Mouse (Mus musculus): ENCODE results near the gene Nup85. TPM values are rescaled to one million over a fixed set of nuclear protein-coding genes. Genes with fewer than 3 reads are reported as not detected.

Gene Nup85
- polyA plus RNA-seq, 1 experiment: 163 TPM

DNA sequence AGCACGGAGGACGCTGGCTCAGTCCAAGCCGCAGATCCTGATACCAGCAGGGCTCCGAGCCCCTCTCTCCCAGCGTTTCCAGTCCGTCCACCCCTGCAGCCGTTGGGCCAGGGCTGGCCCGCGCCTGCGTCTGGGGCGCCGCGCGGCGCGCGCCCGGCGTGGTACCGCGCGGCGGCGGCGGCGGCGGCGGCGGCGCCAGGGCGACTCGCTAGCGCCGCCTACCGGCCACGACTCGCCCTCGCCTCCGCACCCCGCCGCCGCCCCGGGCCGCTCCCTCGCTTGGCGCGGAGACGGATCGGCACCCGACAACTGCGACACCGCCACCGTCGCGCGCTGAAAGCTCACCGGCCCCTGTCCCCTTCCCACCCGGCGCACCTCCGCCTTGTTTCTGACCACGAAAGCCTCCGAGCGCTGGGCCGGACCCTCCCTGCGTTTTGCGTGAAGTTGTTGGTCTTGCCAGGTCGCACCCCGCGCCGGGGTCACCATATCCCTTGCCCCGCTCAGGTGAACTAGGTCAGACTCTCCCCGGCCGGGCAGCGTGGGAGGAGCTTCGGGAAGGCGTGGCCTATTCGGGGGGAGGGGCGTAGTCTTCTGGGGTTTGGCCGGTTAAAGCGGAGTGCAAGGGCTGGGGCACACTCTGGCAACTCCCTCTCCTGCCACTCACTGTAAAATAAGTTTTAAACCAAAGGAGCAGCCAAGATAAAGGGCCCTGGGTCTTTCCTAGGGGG lies 48.3 kb downstream of the Nup85 start, which contains the start of gene Mif4gd:
Gene Mif4gd (minus strand): TSS at position 560 of the 728 bp plus-strand sequence.
- Histone ChIP-seq H3K27ac (ENCODE audit: control insufficient read depth, insufficient read depth, low read depth, low read length, poor library complexity) (peak within 1 kb of the TSS; percentile 92), H3K4me3 (replicated peaks; ENCODE audit: control insufficient read depth, low read depth, low read length) (peak within 1 kb of the TSS; percentile 81), H3K4me1 (ENCODE audit: control insufficient read depth, insufficient read depth, low read length) (peaks cover 1% of the 10 kb centered on the region; the same call in 1 of the 2 replicates)
- WGBS: under 1% methylated on average over 75 of the region's 80 CpGs
- TF ChIP-seq CTCF (IDR thresholded peaks at IDR 0.05; ENCODE audit: control insufficient read depth, insufficient read depth, low read length) (peak; percentile 37; the same call in 1 of the 2 replicates), POLR2A (IDR thresholded peaks at IDR 0.05; ENCODE audit: borderline replicate concordance, control insufficient read depth, low read depth, low read length) (peak; percentile 69; the same call in 1 of the 2 replicates)

DNA sequence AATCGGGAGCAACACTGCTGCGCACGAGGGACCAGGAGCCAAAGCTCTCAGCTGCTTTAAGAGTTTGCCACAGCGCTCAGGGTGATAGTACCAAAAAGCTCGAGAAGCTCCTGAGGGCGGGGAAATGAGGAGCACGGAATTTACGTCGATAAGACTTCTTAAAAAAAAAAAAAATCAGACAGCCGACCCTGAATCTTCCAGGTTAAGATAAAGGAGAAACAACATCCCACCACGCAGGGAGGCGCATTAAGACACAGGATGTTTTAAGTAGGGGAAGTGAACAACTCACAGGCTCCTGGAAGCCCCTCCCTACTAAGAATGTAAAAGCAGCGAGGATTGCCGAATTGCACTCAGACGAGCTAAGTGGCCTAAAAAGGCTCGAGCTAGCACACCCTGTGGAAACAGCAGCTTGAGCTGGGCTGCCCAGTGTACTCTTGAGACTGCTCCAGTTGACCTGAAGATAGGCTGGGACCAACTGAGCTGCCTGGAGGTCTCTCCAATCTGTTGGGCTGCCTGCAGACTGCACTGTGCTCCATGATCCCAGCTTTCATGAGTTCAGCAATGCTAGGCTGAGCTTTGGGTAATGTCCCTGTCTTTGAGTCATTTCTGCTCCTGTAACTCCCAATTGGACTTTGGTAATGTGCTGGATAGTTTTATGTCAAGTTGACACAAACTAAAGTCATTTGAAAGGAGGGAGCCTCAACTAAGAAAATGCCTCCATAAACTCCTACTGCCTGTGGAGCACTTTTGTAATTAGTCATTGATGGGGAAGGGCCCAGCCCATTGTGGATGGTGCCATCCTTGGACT lies 49.1 kb downstream of the Nup85 start:
- WGBS: 0% methylated on average over 16 of the region's 16 CpGs
- peaks cover 1% of the 10 kb centered on the region; the same call in 1 of the 2 replicates for H3K4me1 ChIP-seq (ENCODE audit: control insufficient read depth, insufficient read depth, low read length)
- peak overlapping the region; percentile 69 for H3K4me3 ChIP-seq (replicated peaks; ENCODE audit: control insufficient read depth, low read depth, low read length)
- TF ChIP-seq POLR2A (IDR thresholded peaks at IDR 0.05; ENCODE audit: borderline replicate concordance, control insufficient read depth, low read depth, low read length) (no peak), CTCF (IDR thresholded peaks at IDR 0.05; ENCODE audit: control insufficient read depth, insufficient read depth, low read length) (no peak)
- peak overlapping the region; percentile 92 for H3K27ac ChIP-seq (ENCODE audit: control insufficient read depth, insufficient read depth, low read depth, low read length, poor library complexity)

DNA sequence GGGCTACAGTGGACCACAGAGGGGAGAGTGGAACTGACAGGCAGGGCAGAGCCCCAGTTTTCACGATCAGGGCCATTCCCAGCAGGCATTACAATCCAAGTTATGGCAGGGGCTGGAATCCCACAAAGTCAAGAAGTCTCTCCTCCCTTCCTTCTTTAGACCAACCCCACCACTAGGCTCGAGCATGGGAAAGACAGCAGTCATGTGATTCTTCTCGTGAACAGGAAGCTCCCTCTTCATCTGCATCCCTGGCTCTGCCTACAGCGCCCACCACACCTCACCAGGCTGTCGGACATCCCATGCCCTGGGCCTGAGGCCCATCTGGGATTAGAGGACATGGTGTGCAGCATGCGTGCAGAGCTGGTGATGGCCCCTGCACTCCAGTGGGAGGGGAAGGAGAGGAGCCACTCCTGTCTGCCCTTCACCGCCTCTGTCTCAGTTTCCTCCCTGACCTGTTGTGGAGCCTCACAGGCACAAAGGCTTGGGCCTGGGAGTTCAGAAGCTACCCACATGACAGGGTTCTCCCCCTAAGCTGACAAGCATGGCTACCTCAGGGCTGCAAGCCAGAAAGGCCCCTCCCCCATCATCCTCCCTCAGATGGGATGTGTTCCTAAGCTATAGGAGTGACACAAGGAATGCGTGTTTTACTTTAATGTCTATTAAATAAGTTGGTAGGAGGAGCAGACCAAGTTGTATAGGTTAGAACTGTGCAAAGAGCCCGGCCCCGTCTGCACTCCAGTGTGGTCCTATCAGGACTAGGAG lies 50.3 kb downstream of the Nup85 start:
- no peak overlapping the region for H3K27ac ChIP-seq (ENCODE audit: control insufficient read depth, insufficient read depth, low read depth, low read length, poor library complexity)
- peaks cover 1% of the 10 kb centered on the region; the same call in 1 of the 2 replicates for H3K4me1 ChIP-seq (ENCODE audit: control insufficient read depth, insufficient read depth, low read length)
- TF ChIP-seq POLR2A (IDR thresholded peaks at IDR 0.05; ENCODE audit: borderline replicate concordance, control insufficient read depth, low read depth, low read length) (no peak), CTCF (IDR thresholded peaks at IDR 0.05; ENCODE audit: control insufficient read depth, insufficient read depth, low read length) (no peak)
- WGBS: 78% methylated on average over 10 of the region's 10 CpGs
- H3K4me3 ChIP-seq (replicated peaks; ENCODE audit: control insufficient read depth, low read depth, low read length): no peak overlapping the region

DNA sequence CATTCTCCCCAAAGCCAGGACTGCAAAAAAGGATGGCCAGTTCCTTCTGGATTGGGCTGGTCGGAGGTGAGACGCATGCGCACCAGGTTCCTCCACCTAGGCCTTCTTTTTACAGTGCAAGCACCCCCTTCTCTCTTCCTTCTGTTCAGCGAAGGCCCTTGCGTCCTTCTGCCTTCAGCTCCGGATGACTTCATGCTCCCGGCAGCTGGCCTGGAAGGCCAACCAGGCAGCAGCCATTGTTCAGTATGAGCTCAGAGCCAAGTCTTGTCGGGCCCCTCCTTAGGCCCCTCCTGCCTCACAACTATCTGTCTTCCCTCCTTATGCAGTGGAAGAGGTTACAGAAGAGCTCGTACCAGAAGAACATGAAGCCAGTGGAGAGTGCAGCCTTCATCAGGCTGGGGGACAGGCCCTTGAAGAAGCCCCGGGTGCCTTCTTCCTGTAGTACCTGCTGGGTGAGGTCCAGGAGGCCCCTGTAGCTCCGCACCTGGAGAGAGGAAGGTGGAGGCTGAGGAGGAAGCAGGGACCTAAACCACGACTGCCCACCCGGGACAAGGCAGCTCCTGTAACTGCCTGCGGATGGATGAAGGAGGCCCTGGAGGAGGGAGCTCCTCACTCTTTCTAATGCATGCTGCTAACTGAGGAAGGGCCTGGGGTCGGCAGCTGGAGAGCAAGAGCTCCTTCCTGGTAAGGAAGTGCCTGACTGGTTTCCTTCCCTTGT lies 51.0 kb downstream of the Nup85 start:
- TF ChIP-seq POLR2A (IDR thresholded peaks at IDR 0.05; ENCODE audit: borderline replicate concordance, control insufficient read depth, low read depth, low read length) (no peak), CTCF (IDR thresholded peaks at IDR 0.05; ENCODE audit: control insufficient read depth, insufficient read depth, low read length) (no peak)
- Histone ChIP-seq H3K27ac (ENCODE audit: control insufficient read depth, insufficient read depth, low read depth, low read length, poor library complexity) (no peak overlapping the region; the same call in 1 of the 2 replicates), H3K4me1 (ENCODE audit: control insufficient read depth, insufficient read depth, low read length) (peaks cover 1% of the 10 kb centered on the region; the same call in 1 of the 2 replicates), H3K4me3 (replicated peaks; ENCODE audit: control insufficient read depth, low read depth, low read length) (no peak overlapping the region)
- 82% methylated on average over 15 of the region's 15 CpGs for WGBS

DNA sequence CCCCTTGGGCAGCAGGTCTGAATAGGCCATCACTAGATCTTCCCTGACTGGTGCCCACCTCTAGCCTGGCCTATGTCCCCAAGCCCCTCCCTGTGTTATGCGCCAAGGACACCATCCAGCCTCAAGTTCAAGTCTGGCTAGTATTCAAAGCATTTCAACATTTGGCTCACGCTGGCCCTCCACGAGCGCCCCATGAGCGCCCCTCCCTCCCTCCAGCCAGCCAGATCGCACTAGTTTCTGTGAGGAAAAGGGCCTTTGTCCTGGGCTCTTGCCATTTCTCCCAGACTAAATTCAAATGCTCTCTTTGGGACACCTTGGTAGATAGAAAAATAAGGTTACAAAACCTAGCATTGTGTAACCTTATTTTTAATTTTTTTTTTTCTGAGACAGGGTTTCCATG lies 51.6 kb downstream of the Nup85 start:
- no peak overlapping the region for H3K4me3 ChIP-seq (replicated peaks; ENCODE audit: control insufficient read depth, low read depth, low read length)
- H3K4me1 ChIP-seq (ENCODE audit: control insufficient read depth, insufficient read depth, low read length): peaks cover 1% of the 10 kb centered on the region; the same call in 1 of the 2 replicates
- 89% methylated on average over 6 of the region's 6 CpGs for WGBS
- no peak overlapping the region for H3K27ac ChIP-seq (ENCODE audit: control insufficient read depth, insufficient read depth, low read depth, low read length, poor library complexity)
- TF ChIP-seq CTCF (IDR thresholded peaks at IDR 0.05; ENCODE audit: control insufficient read depth, insufficient read depth, low read length) (no peak), POLR2A (IDR thresholded peaks at IDR 0.05; ENCODE audit: borderline replicate concordance, control insufficient read depth, low read depth, low read length) (no peak)

DNA sequence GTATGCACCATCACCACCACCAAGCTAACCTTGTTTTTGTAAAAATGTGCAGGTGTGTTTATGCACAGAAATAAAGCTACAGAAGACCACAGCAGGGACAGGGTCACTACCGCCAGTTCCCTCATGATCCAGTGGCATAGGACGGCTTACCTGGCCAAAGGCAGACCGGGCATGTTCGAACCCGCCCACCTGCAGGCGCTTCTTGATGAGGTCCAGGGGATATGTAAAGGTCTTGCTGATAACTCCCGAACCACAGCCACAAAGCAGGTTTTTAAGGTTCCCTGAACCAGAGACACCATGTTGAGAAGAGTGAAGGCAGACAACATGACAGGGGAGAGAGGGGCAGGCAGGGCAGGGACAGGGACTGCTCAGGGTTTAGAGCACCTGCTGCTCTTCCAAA lies 52.1 kb downstream of the Nup85 start:
- Histone ChIP-seq H3K4me1 (ENCODE audit: control insufficient read depth, insufficient read depth, low read length) (peaks cover 1% of the 10 kb centered on the region; the same call in 1 of the 2 replicates), H3K4me3 (replicated peaks; ENCODE audit: control insufficient read depth, low read depth, low read length) (no peak overlapping the region)
- 90% methylated on average over 7 of the region's 7 CpGs for WGBS

DNA sequence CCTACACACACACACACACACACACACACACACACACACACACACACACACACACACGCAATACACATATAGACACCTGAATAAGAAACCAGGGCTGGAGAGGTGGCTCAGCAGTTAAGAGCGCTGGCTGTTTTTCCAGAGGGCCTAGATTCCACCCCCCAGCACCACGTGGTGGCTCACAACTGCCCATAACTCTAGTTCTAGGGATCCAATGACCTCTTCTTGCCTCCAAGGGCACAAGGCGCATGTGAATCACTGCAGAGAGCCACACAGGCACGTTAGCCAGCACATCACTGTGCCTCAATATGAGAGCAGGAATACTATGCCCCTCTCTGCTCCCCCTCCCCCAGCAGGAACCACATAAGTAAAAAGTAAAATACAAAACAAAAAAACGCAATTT lies 52.7 kb downstream of the Nup85 start:
- TF ChIP-seq POLR2A (IDR thresholded peaks at IDR 0.05; ENCODE audit: borderline replicate concordance, control insufficient read depth, low read depth, low read length) (no peak), CTCF (IDR thresholded peaks at IDR 0.05; ENCODE audit: control insufficient read depth, insufficient read depth, low read length) (no peak)
- H3K4me1 ChIP-seq (ENCODE audit: control insufficient read depth, insufficient read depth, low read length): peaks cover 1% of the 10 kb centered on the region; the same call in 1 of the 2 replicates
- no peak overlapping the region for H3K4me3 ChIP-seq (replicated peaks; ENCODE audit: control insufficient read depth, low read depth, low read length)
- WGBS: 85% methylated on average over 6 of the region's 6 CpGs
- no peak overlapping the region for H3K27ac ChIP-seq (ENCODE audit: control insufficient read depth, insufficient read depth, low read depth, low read length, poor library complexity)

More for the DNA sequence above, 52.1 kb downstream of the Nup85 start:
- TF ChIP-seq POLR2A (IDR thresholded peaks at IDR 0.05; ENCODE audit: borderline replicate concordance, control insufficient read depth, low read depth, low read length) (no peak), CTCF (IDR thresholded peaks at IDR 0.05; ENCODE audit: control insufficient read depth, insufficient read depth, low read length) (no peak)
- no peak overlapping the region for H3K27ac ChIP-seq (ENCODE audit: control insufficient read depth, insufficient read depth, low read depth, low read length, poor library complexity)
